Mouse (Mus musculus) MEL-GATA-1-ER (cell line): ENCODE data around the gene Mybpc2.

Experiments
- DNase-seq: peaks from one replicate; pipeline ENCODE4 v3.0.0-alpha.2; 2012; ENCODE audit warnings: low read depth; ENCODE audit errors: extremely low read depth

The Mybpc2 gene

GRCm38 (mm10) chr7:44547041-44547440, 22.6 kb upstream of the Mybpc2 start:
- no peak for DNase-seq

- DNase-seq, result no peak
Observed at GRCm38 (mm10) chr7:44546274-44546673, 21.8 kb upstream of the Mybpc2 start.

- no peak for DNase-seq
Observed at GRCm38 (mm10) chr7:44543071-44543470, 18.6 kb upstream of the Mybpc2 start.

GRCm38 (mm10) chr7:44542555-44542954, 18.1 kb upstream of the Mybpc2 start:
- DNase-seq, result no peak

GRCm38 (mm10) chr7:44538756-44539624, 14.5 kb upstream of the Mybpc2 start:
- DNase-seq, result no peak

- no peak for DNase-seq
Observed at GRCm38 (mm10) chr7:44537496-44537895, 13.0 kb upstream of the Mybpc2 start.

- DNase-seq, result no peak
Observed at GRCm38 (mm10) chr7:44537009-44537408, 12.6 kb upstream of the Mybpc2 start.

- DNase-seq, result no peak
Observed at GRCm38 (mm10) chr7:44536590-44536968, 12.1 kb upstream of the Mybpc2 start.

- DNase-seq, result no peak
Observed at GRCm38 (mm10) chr7:44535657-44536589, 11.5 kb upstream of the Mybpc2 start.

- no peak for DNase-seq
Observed at GRCm38 (mm10) chr7:44534656-44535441, 10.4 kb upstream of the Mybpc2 start.

- no peak for DNase-seq
Observed at GRCm38 (mm10) chr7:44534242-44534641, 9.8 kb upstream of the Mybpc2 start.

- DNase-seq, result no peak
Observed at GRCm38 (mm10) chr7:44533746-44534045, 9.2 kb upstream of the Mybpc2 start.

- no peak for DNase-seq
Observed at GRCm38 (mm10) chr7:44532918-44533745, 8.7 kb upstream of the Mybpc2 start.

GRCm38 (mm10) chr7:44531946-44532732, 7.7 kb upstream of the Mybpc2 start, which contains the start of gene Spib:
Gene Spib, minus strand, starts transcription at chr7:44532071.
- DNase-seq, result no peak

GRCm38 (mm10) chr7:44531207-44531606, 6.8 kb upstream of the Mybpc2 start:
- no peak for DNase-seq

- no peak for DNase-seq
Observed at GRCm38 (mm10) chr7:44530507-44530906, 6.1 kb upstream of the Mybpc2 start.

GRCm38 (mm10) chr7:44529518-44529917, 5.1 kb upstream of the Mybpc2 start:
- no peak for DNase-seq

GRCm38 (mm10) chr7:44527483-44528398, 3.3 kb upstream of the Mybpc2 start:
- peak; percentile 76 for DNase-seq
